Mouse (Mus musculus): ENCODE data around the gene Slc16a10. TPM values are rescaled to one million over a fixed set of nuclear protein-coding genes. Genes with fewer than 3 reads are reported as not detected.
A peak's percentile ranks its signal among the peaks of the same experiment; 100 is the strongest.

Slc16a10 gene
- polyA plus RNA-seq, 1 experiment from 2014 or later: 75.1 TPM

- H3K9ac ChIP-seq: no peak overlapping the region
- no peak overlapping the region for H3K27ac ChIP-seq
- 0 out of 2 replicates have a peak, but pooled peaks cover 4% of the 10 kb centered on the region for H3K27me3 ChIP-seq
- DNase-seq (no peak), ATAC-seq (ENCODE audit: low read depth) (no peak)
- H3K4me1 ChIP-seq (replicated peaks): peaks cover 30% of the 10 kb centered on the region
- H3K9me3 ChIP-seq (replicated peaks): no peaks in the 10 kb centered on the region
- no peak overlapping the region for H3K4me3 ChIP-seq (replicated peaks)
- no peak overlapping the region for H3K4me2 ChIP-seq
- 83% methylated on average over 4 of the region's 4 CpGs for WGBS (ENCODE audit: insufficient replicate concordance)
- no peaks in the 10 kb centered on the region for H3K36me3 ChIP-seq
These were observed 28.1 kb upstream of the Slc16a10 start for GRCm38 (mm10) chr10:40170141-40170558.

GRCm38 (mm10) chr10:40169566-40169965, 27.5 kb upstream of the Slc16a10 start:
- Histone ChIP-seq H3K4me3 (replicated peaks) (no peak overlapping the region), H3K9ac (no peak overlapping the region), H3K4me1 (replicated peaks) (peaks cover 36% of the 10 kb centered on the region), H3K27ac (no peak overlapping the region), H3K9me3 (replicated peaks) (no peaks in the 10 kb centered on the region), H3K36me3 (no peaks in the 10 kb centered on the region), H3K27me3 (peaks cover 9% of the 10 kb centered on the region), H3K4me2 (no peak overlapping the region)
- 78% methylated on average over 10 of the region's 10 CpGs for WGBS (ENCODE audit: insufficient replicate concordance)
- DNase-seq (no peak), ATAC-seq (ENCODE audit: low read depth) (no peak)

GRCm38 (mm10) chr10:40169088-40169487, 27.0 kb upstream of the Slc16a10 start:
- 51% methylated on average over 7 of the region's 7 CpGs for WGBS (ENCODE audit: insufficient replicate concordance)
- ATAC-seq (ENCODE audit: low read depth): no peak
- H3K4me3 ChIP-seq (replicated peaks): no peak overlapping the region

GRCm38 (mm10) chr10:40164421-40165386, 22.6 kb upstream of the Slc16a10 start:
- 24% methylated on average over 27 of the region's 27 CpGs for WGBS (ENCODE audit: insufficient replicate concordance)
- peaks cover 36% of the 10 kb centered on the region for H3K4me1 ChIP-seq (replicated peaks)
- peak overlapping the region; percentile 67 for H3K4me2 ChIP-seq
- peak overlapping the region; percentile 39 for H3K4me3 ChIP-seq (replicated peaks)
- H3K27ac ChIP-seq: no peak overlapping the region
- no peaks in the 10 kb centered on the region for H3K36me3 ChIP-seq
- ATAC-seq (ENCODE audit: low read depth) (no peak), DNase-seq (no peak)
- peak overlapping the region; percentile 57 for H3K9ac ChIP-seq
- H3K27me3 ChIP-seq: peaks cover 13% of the 10 kb centered on the region
- no peaks in the 10 kb centered on the region for H3K9me3 ChIP-seq (replicated peaks)

More at GRCm38 (mm10) chr10:40169088-40169487, 27.0 kb upstream of the Slc16a10 start:
- Histone ChIP-seq H3K27me3 (peaks cover 13% of the 10 kb centered on the region), H3K4me2 (no peak overlapping the region), H3K27ac (no peak overlapping the region), H3K4me1 (replicated peaks) (peaks cover 41% of the 10 kb centered on the region), H3K9me3 (replicated peaks) (no peaks in the 10 kb centered on the region), H3K9ac (no peak overlapping the region), H3K36me3 (no peaks in the 10 kb centered on the region)
- no peak for DNase-seq

- 64% methylated on average over 13 of the region's 13 CpGs for WGBS (ENCODE audit: insufficient replicate concordance)
These were observed 21.9 kb upstream of the Slc16a10 start for GRCm38 (mm10) chr10:40163914-40164313.

GRCm38 (mm10) chr10:40163338-40163737, 21.3 kb upstream of the Slc16a10 start:
- Histone ChIP-seq H3K4me2 (no peak overlapping the region), H3K36me3 (no peaks in the 10 kb centered on the region), H3K4me3 (replicated peaks) (no peak overlapping the region), H3K9ac (no peak overlapping the region), H3K27me3 (peaks cover 13% of the 10 kb centered on the region), H3K27ac (no peak overlapping the region), H3K9me3 (replicated peaks) (no peaks in the 10 kb centered on the region), H3K4me1 (replicated peaks) (peaks cover 24% of the 10 kb centered on the region)
- DNase-seq (no peak), ATAC-seq (ENCODE audit: low read depth) (no peak)
- WGBS (ENCODE audit: insufficient replicate concordance): 44% methylated on average over 8 of the region's 8 CpGs

More at GRCm38 (mm10) chr10:40163914-40164313, 21.9 kb upstream of the Slc16a10 start:
- Histone ChIP-seq H3K27ac (no peak overlapping the region), H3K4me3 (replicated peaks) (no peak overlapping the region), H3K9me3 (replicated peaks) (no peaks in the 10 kb centered on the region), H3K27me3 (peaks cover 13% of the 10 kb centered on the region), H3K4me2 (peak overlapping the region; percentile 67; the same call in 1 of the 2 replicates), H3K9ac (no peak overlapping the region), H3K4me1 (replicated peaks) (peaks cover 28% of the 10 kb centered on the region), H3K36me3 (no peaks in the 10 kb centered on the region)
- no peak for ATAC-seq (ENCODE audit: low read depth)
- DNase-seq: no peak

- no peaks in the 10 kb centered on the region for H3K9me3 ChIP-seq (replicated peaks)
- H3K4me3 ChIP-seq (replicated peaks): no peak overlapping the region
- ATAC-seq (ENCODE audit: low read depth): no peak
- H3K27ac ChIP-seq: no peak overlapping the region
- WGBS (ENCODE audit: insufficient replicate concordance): 77% methylated on average over 5 of the region's 5 CpGs
- no peaks in the 10 kb centered on the region for H3K36me3 ChIP-seq
- H3K27me3 ChIP-seq: peaks cover 13% of the 10 kb centered on the region
- no peak for DNase-seq
- H3K4me2 ChIP-seq: no peak overlapping the region
- H3K4me1 ChIP-seq (replicated peaks): peaks cover 27% of the 10 kb centered on the region
- H3K9ac ChIP-seq: no peak overlapping the region
These were observed 19.7 kb upstream of the Slc16a10 start for GRCm38 (mm10) chr10:40161701-40162255.

- ATAC-seq (ENCODE audit: low read depth): no peak
- no peak overlapping the region for H3K27ac ChIP-seq
- H3K36me3 ChIP-seq: no peaks in the 10 kb centered on the region
- H3K4me2 ChIP-seq: no peak overlapping the region
- WGBS (ENCODE audit: insufficient replicate concordance): 90% methylated on average over 2 of the region's 2 CpGs
- peaks cover 31% of the 10 kb centered on the region for H3K4me1 ChIP-seq (replicated peaks)
- DNase-seq: no peak
- peaks cover 13% of the 10 kb centered on the region for H3K27me3 ChIP-seq
- no peaks in the 10 kb centered on the region for H3K9me3 ChIP-seq (replicated peaks)
- no peak overlapping the region for H3K4me3 ChIP-seq (replicated peaks)
- H3K9ac ChIP-seq: no peak overlapping the region
These were observed 19.2 kb upstream of the Slc16a10 start for GRCm38 (mm10) chr10:40161236-40161635.

GRCm38 (mm10) chr10:40152550-40152857, 10.4 kb upstream of the Slc16a10 start:
- peak overlapping the region; percentile 80 for H3K27ac ChIP-seq
- 47% methylated on average over 4 of the region's 4 CpGs for WGBS (ENCODE audit: insufficient replicate concordance)
- no peak overlapping the region for H3K4me3 ChIP-seq (replicated peaks)
- H3K27me3 ChIP-seq: no peaks in the 10 kb centered on the region
- H3K4me2 ChIP-seq: peak overlapping the region; percentile 50
- ATAC-seq (ENCODE audit: low read depth) (no peak), DNase-seq (no peak)
- H3K36me3 ChIP-seq: no peaks in the 10 kb centered on the region
- no peaks in the 10 kb centered on the region for H3K9me3 ChIP-seq (replicated peaks)
- H3K9ac ChIP-seq: no peak overlapping the region
- peaks cover 71% of the 10 kb centered on the region for H3K4me1 ChIP-seq (replicated peaks)

- ATAC-seq (ENCODE audit: low read depth): no peak
- Histone ChIP-seq H3K4me2 (peak overlapping the region; percentile 14; the same call in 1 of the 2 replicates), H3K9ac (peak overlapping the region; percentile 22; the same call in 1 of the 2 replicates), H3K9me3 (replicated peaks) (no peaks in the 10 kb centered on the region), H3K27ac (peak overlapping the region; percentile 80), H3K4me3 (replicated peaks) (no peak overlapping the region), H3K4me1 (replicated peaks) (peaks cover 75% of the 10 kb centered on the region), H3K36me3 (no peaks in the 10 kb centered on the region), H3K27me3 (no peaks in the 10 kb centered on the region)
- WGBS (ENCODE audit: insufficient replicate concordance): 62% methylated on average over 8 of the region's 8 CpGs
- DNase-seq: no peak
These were observed 9.9 kb upstream of the Slc16a10 start for GRCm38 (mm10) chr10:40151852-40152549.

GRCm38 (mm10) chr10:40149584-40150145, 7.6 kb upstream of the Slc16a10 start:
- peak; percentile 88 for ATAC-seq (ENCODE audit: low read depth)
- 20% methylated on average over 5 of the region's 5 CpGs for WGBS (ENCODE audit: insufficient replicate concordance)
- peak overlapping the region; percentile 64 for H3K4me2 ChIP-seq

More at GRCm38 (mm10) chr10:40149584-40150145, 7.6 kb upstream of the Slc16a10 start:
- peak; percentile 75 for DNase-seq
- peak overlapping the region; percentile 76 for H3K9ac ChIP-seq
- H3K36me3 ChIP-seq: no peaks in the 10 kb centered on the region
- H3K9me3 ChIP-seq (replicated peaks): no peaks in the 10 kb centered on the region
- H3K27me3 ChIP-seq: no peaks in the 10 kb centered on the region
- H3K27ac ChIP-seq: peak overlapping the region; percentile 98
- peak overlapping the region; percentile 40 for H3K4me3 ChIP-seq (replicated peaks)
- peaks cover 82% of the 10 kb centered on the region for H3K4me1 ChIP-seq (replicated peaks)

Data from liver, embryonic 13.5 days (tissue).